Mouse (Mus musculus) forebrain, embryonic 13.5 days (tissue): ENCODE measurements at regions not wholly inside any gene's neighbourhood (a gene's known extent, or its start where the extent isn't known, plus 50 kb on each side); places are given as distances from the start of the nearest gene placed in this dataset.

Source experiments
- ATAC-seq: fragments of 200-750 bp; cut with Nextera tagmentation; 2 replicates; pipeline ENCODE4 v1.8.0; 2017
- H3K27ac ChIP-seq: fragments of 300-500 bp; sonication (generic); 2 replicates; pipeline ENCODE4 v1.5.1; 2015; ENCODE audit warnings: inconsistent platforms, mild to moderate bottlenecking, moderate library complexity
- H3K27me3 ChIP-seq: fragments of 300-500 bp; sonication (generic); 2 replicates; pipeline ENCODE4 v1.6.1; 2015; ENCODE audit warnings: mild to moderate bottlenecking, inconsistent platforms
- H3K36me3 ChIP-seq: fragments of 300-500 bp; sonication (generic); 2 replicates; pipeline ENCODE4 v1.6.1; 2015; ENCODE audit warnings: mild to moderate bottlenecking, inconsistent platforms; ENCODE audit not compliant: poor library complexity, severe bottlenecking
- H3K4me1 ChIP-seq: fragments of 300-500 bp; sonication (generic); 2 replicates; pipeline ENCODE4 v1.6.1; 2015; ENCODE audit warnings: inconsistent platforms
- H3K4me2 ChIP-seq: fragments of 300-500 bp; sonication (generic); 2 replicates; pipeline ENCODE4 v1.6.1; 2015; ENCODE audit warnings: inconsistent platforms, mild to moderate bottlenecking, moderate library complexity
- H3K4me3 ChIP-seq: fragments of 300-500 bp; sonication (generic); 2 replicates; pipeline ENCODE4 v1.5.1; 2015; ENCODE audit warnings: mild to moderate bottlenecking, inconsistent platforms
- H3K9ac ChIP-seq: fragments of 300-500 bp; sonication (generic); 2 replicates; pipeline ENCODE4 v1.6.1; 2015; ENCODE audit warnings: mild to moderate bottlenecking, inconsistent platforms
- H3K9me3 ChIP-seq: fragments of 300-500 bp; sonication (generic); replicated peaks from 2 replicates; pipeline ENCODE4 v1.6.1; 2016; ENCODE audit warnings: inconsistent platforms
- WGBS: fragments of 180-500 bp; shearing (Covaris S2); methylation state at CpG from one replicate; pipeline ENCODE4 v1.1.7; 2015; 5-methylcytosine and 5-hydroxymethylcytosine counted together

- peak; percentile 63; the same call in 1 of the 2 replicates for ATAC-seq
- Histone ChIP-seq H3K9me3 (no peaks in the 10 kb centered on the region), H3K4me1 (peaks cover 8% of the 10 kb centered on the region; the same call in 1 of the 2 replicates), H3K27ac (no peak overlapping the region), H3K36me3 (no peaks in the 10 kb centered on the region), H3K9ac (no peak overlapping the region), H3K4me2 (no peak overlapping the region), H3K27me3 (no peaks in the 10 kb centered on the region), H3K4me3 (no peak overlapping the region)
- 50% methylated on average over 6 of the region's 6 CpGs for WGBS
Observed at GRCm38 (mm10) chr12:27437661-27438345, 95.4 kb upstream of the Sox11 start.

DNA sequence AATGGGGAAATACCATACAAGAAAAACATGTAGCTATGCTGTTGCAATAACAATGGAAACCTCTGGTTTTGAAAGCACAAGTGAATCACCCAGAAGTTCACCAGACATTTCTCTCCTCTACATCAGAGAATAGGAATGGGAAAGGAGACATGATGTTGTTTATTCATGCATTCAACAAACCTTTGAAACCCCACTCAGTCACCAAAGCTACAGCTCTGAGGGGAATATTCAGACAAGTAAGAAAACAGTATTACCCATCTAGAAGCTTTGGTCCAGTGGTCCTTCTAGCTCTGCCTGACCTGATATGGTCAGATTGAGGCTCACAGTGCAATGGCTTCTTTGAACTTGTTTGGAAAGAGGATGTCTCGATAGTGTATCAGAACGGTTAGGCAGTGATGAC is 89.0 kb upstream of the Sox11 start:
- H3K27ac ChIP-seq, result no peak overlapping the region
- H3K9me3 ChIP-seq, result no peaks in the 10 kb centered on the region
- no peak overlapping the region for H3K4me2 ChIP-seq
- no peak for ATAC-seq
- 77% methylated on average over 2 of the region's 2 CpGs for WGBS
- no peaks in the 10 kb centered on the region for H3K27me3 ChIP-seq
- no peaks in the 10 kb centered on the region for H3K36me3 ChIP-seq
- no peaks in the 10 kb centered on the region for H3K4me1 ChIP-seq
- no peak overlapping the region for H3K9ac ChIP-seq
- no peak overlapping the region for H3K4me3 ChIP-seq

DNA sequence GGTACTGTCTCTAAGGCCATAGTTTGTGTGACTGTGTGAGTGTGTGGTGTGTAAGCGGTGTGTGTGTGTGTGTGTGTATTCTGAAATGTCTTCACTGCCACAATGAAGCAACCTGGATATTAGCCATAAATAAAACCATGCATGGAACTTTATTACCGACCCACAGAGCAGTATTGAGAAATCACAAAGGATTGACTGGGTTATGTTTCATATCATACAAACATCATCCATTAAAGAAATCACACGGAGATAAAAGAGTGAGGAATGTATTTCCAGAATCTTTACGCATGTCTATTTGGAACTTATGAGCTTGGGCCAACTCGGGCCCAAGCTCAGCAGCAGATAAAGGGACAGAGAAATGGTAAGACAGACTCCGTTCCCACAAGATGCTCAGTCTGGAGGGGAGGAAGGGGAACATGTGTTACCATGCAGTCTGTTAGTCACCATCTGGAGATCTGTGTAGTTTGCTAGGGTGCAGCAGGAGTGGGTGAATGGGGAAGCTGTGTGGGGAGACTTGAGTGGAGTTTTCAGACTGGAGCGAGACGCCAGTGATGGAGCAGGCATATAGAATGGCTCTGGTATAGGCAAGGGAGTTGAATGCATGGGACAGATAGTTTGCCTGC is 75.1 kb upstream of the Sox11 start:
- ATAC-seq, result peak; percentile 75; the same call in 1 of the 2 replicates
- Histone ChIP-seq H3K27ac (peak overlapping the region; percentile 49; the same call in 1 of the 2 replicates), H3K4me2 (no peak overlapping the region), H3K9me3 (no peaks in the 10 kb centered on the region), H3K9ac (no peak overlapping the region), H3K27me3 (no peaks in the 10 kb centered on the region), H3K4me3 (no peak overlapping the region), H3K4me1 (no peaks in the 10 kb centered on the region), H3K36me3 (no peaks in the 10 kb centered on the region)
- 88% methylated on average over 8 of the region's 8 CpGs for WGBS

GRCm38 (mm10) chr12:27410555-27410954 is 68.2 kb upstream of the Sox11 start:
- WGBS, result 71% methylated on average over 4 of the region's 4 CpGs
- H3K36me3 ChIP-seq, result no peaks in the 10 kb centered on the region
- H3K27ac ChIP-seq, result no peak overlapping the region
- no peak overlapping the region for H3K9ac ChIP-seq
- ATAC-seq, result no peak
- H3K4me1 ChIP-seq, result 0 out of 2 replicates have a peak, but pooled peaks cover 4% of the 10 kb centered on the region
- no peak overlapping the region for H3K4me2 ChIP-seq
- H3K9me3 ChIP-seq, result no peaks in the 10 kb centered on the region
- no peak overlapping the region for H3K4me3 ChIP-seq
- no peaks in the 10 kb centered on the region for H3K27me3 ChIP-seq

- Histone ChIP-seq H3K36me3 (no peaks in the 10 kb centered on the region), H3K4me1 (0 out of 2 replicates have a peak, but pooled peaks cover 4% of the 10 kb centered on the region), H3K27ac (peak overlapping the region; percentile 14; the same call in 1 of the 2 replicates), H3K27me3 (no peaks in the 10 kb centered on the region), H3K9me3 (no peaks in the 10 kb centered on the region), H3K4me2 (no peak overlapping the region), H3K4me3 (no peak overlapping the region), H3K9ac (no peak overlapping the region)
- 48% methylated on average over 4 of the region's 4 CpGs for WGBS
- peak; percentile 78; the same call in 1 of the 2 replicates for ATAC-seq
Observed at GRCm38 (mm10) chr12:27408440-27408839, 66.1 kb upstream of the Sox11 start.

DNA sequence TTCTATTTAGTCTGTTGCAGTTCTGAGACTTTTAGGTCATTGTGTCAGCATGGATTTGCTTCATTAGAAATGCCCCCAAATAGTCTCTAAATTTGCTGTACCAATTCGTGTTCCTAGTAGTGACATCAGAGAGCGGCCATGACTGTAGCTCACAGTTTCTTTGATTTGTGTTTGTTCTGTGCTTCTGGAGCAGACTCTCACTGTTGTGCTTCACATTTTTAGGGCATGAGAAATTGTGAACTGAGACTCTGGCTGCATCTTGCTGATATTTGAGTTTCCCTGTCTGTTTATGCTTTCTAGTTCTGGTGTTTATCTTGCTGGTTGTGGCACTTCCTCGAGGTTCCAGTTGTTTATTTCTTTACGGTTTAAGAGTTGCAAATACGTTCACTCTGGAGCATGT is 57.0 kb upstream of the Sox11 start:
- no peaks in the 10 kb centered on the region for H3K36me3 ChIP-seq
- 90% methylated on average over 5 of the region's 5 CpGs for WGBS
- no peak overlapping the region for H3K4me2 ChIP-seq
- H3K27ac ChIP-seq, result no peak overlapping the region
- H3K4me1 ChIP-seq, result no peaks in the 10 kb centered on the region
- no peaks in the 10 kb centered on the region for H3K9me3 ChIP-seq
- no peak for ATAC-seq
- H3K9ac ChIP-seq, result no peak overlapping the region
- no peaks in the 10 kb centered on the region for H3K27me3 ChIP-seq
- H3K4me3 ChIP-seq, result no peak overlapping the region
